In the genomic region with DNA sequence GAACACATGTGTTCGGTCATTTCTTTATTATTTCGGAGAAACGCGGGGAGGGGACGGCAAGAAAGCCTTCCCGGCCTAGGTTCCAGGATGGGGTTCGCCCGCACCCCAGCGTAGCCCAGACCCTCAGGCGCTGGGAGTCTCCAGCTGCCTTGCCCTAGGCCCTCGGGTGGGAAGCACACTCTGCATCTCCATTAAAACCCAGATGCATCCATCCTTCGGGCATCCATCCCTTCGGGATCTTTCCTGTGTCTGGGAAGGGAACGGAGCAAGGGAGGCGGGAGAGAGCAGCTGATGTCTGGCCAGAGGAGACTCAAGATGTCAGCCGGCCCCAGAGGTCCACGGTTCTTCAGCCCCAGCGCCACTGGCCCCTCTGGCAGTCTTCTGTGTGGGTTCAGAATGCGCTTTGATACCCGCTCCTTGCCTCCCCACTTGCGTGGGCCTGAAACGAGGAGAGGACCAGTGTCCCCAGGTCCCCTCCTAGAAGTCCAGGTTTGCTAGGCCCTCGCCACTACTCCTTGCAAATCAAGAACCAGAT, we compare ENCODE assay signal across 9 mouse cellular contexts. TPM values are rescaled to one million over a fixed set of nuclear protein-coding genes. Genes with fewer than 3 reads are reported as not detected.
DNase-seq lines count a peak whose midpoint lies in the region; ATAC-seq and TF ChIP-seq lines count a peak whose summit lies in the region.
"Had no signal": no experiment of that assay in that cellular context is flagged by ENCODE, and none has a peak within 500 bp of the region (broad histone marks: within the 10 kb centered on the region; RNA-seq: fewer than 3 reads in every experiment).

No protein-coding gene starts in this region.

- H3K4me3 ChIP-seq in ES-Bruce4 (ENCODE audit: low read depth, low read length), result peak overlapping the region; percentile 37
- peak overlapping the region; percentile 39 for H3K4me3 ChIP-seq in embryonic facial prominence, embryonic 14.5 days (ENCODE audit: low read depth, low read length)
- H3K4me3 ChIP-seq in limb, embryonic 13.5 days, result peak overlapping the region; percentile 41

- WGBS in embryonic facial prominence, embryonic 14.5 days, result 4% methylated on average over 19 of the region's 23 CpGs
- 8% methylated on average over 23 of the region's 23 CpGs for WGBS in limb, embryonic 13.5 days

- no peak for TF ChIP-seq POLR2A in ES-Bruce4 (IDR thresholded peaks at IDR 0.05; ENCODE audit: insufficient read depth, low read length)

- H3K9ac ChIP-seq in ES-Bruce4 (ENCODE audit: low read depth, poor library complexity, severe bottlenecking), result peak overlapping the region; percentile 51
- peak overlapping the region; percentile 58 for H3K9ac ChIP-seq in embryonic facial prominence, embryonic 14.5 days (ENCODE audit: low read depth, low read length)
- peak overlapping the region; percentile 32; the same call in 1 of the 2 replicates for H3K9ac ChIP-seq in limb, embryonic 13.5 days

- H3K36me3 ChIP-seq in ES-Bruce4 (ENCODE audit: control insufficient read depth, insufficient read depth, low read length, poor library complexity, severe bottlenecking), result no peaks in the 10 kb centered on the region
- no peaks in the 10 kb centered on the region for H3K36me3 ChIP-seq in embryonic facial prominence, embryonic 14.5 days (ENCODE audit: control insufficient read depth, insufficient read depth, low read length)
- no peaks in the 10 kb centered on the region for H3K36me3 ChIP-seq in limb, embryonic 13.5 days

- no peak for TF ChIP-seq EP300 in ES-Bruce4 (IDR thresholded peaks at IDR 0.05; ENCODE audit: insufficient read depth, low read depth, low read length)

- H3K27me3 ChIP-seq in ES-Bruce4 (ENCODE audit: control insufficient read depth, insufficient read depth, low read length, poor library complexity, severe bottlenecking), result peaks cover 7% of the 10 kb centered on the region
- peaks cover 82% of the 10 kb centered on the region for H3K27me3 ChIP-seq in embryonic facial prominence, embryonic 14.5 days (replicated peaks; ENCODE audit: control insufficient read depth, insufficient read depth, low read length)
- H3K27me3 ChIP-seq in limb, embryonic 13.5 days, result peaks cover 96% of the 10 kb centered on the region

- ATAC-seq in embryonic facial prominence, embryonic 14.5 days (ENCODE audit: low read depth), result 0 out of 2 replicates have a peak, but pooled peaks have one; percentile 23
- 0 out of 2 replicates have a peak, but pooled peaks have one; percentile 10 for ATAC-seq in limb, embryonic 13.5 days (ENCODE audit: low FRiP score, low read depth)

- DNase-seq in embryo, embryonic 10 days (ENCODE audit: low spot score), result peak; percentile 52
- DNase-seq in embryo, embryonic 10.5 days (ENCODE audit: low spot score), result no peak
- DNase-seq in embryonic facial prominence, embryonic 14.5 days (ENCODE audit: low spot score), result no peak
- DNase-seq in urinary bladder, adult 2 months (ENCODE audit: low spot score), result no peak
- no peak for DNase-seq in left cerebral cortex, adult 11 months (ENCODE audit: low spot score)
- DNase-seq in urinary bladder, postnatal 36 days (ENCODE audit: low spot score in 2 of 2), result no peak

- no peak for TF ChIP-seq CTCF in ES-Bruce4 (IDR thresholded peaks at IDR 0.05; ENCODE audit: low read depth, low read length)

- peak overlapping the region; percentile 63 for H3K4me2 ChIP-seq in embryonic facial prominence, embryonic 14.5 days (ENCODE audit: low read depth, low read length)
- peak overlapping the region; percentile 65 for H3K4me2 ChIP-seq in limb, embryonic 13.5 days (replicated peaks)

- no peak overlapping the region for H3K27ac ChIP-seq in ES-Bruce4 (ENCODE audit: insufficient read depth, low read length)
- H3K27ac ChIP-seq in embryonic facial prominence, embryonic 14.5 days (replicated peaks; ENCODE audit: low read depth, low read length), result no peak overlapping the region; the same call in 1 of the 2 replicates
- H3K27ac ChIP-seq in limb, embryonic 13.5 days, result no peak overlapping the region

- no peaks in the 10 kb centered on the region for H3K9me3 ChIP-seq in ES-Bruce4 (replicated peaks; ENCODE audit: control insufficient read depth, insufficient read depth, low read length, poor library complexity, severe bottlenecking)
- H3K9me3 ChIP-seq in embryonic facial prominence, embryonic 14.5 days (ENCODE audit: control insufficient read depth, low read length), result no peaks in the 10 kb centered on the region
- H3K9me3 ChIP-seq in limb, embryonic 13.5 days, result no peaks in the 10 kb centered on the region

- H3K4me1 ChIP-seq in ES-Bruce4 (ENCODE audit: control insufficient read depth, insufficient read depth, low read length), result no peaks in the 10 kb centered on the region
- peaks cover 18% of the 10 kb centered on the region for H3K4me1 ChIP-seq in embryonic facial prominence, embryonic 14.5 days (ENCODE audit: control insufficient read depth, insufficient read depth, low read length)
- peaks cover 20% of the 10 kb centered on the region for H3K4me1 ChIP-seq in limb, embryonic 13.5 days

RNA-seq across cellular contexts. Expression of a gene that starts 2.3 kb away (rescaled TPM):
- polyA plus RNA-seq in ES-Bruce4 (2011; ENCODE audit: insufficient read depth, insufficient read length, low read depth, missing spikeins), result not detected in 2 replicates
- 3.0 and 3.8 TPM in 2 replicates for polyA plus RNA-seq in embryonic facial prominence, embryonic 14.5 days (2014; fragmentation: Nextera tagmentation; extraction: Ambion mirVana)
- 0.04 and 0.18 TPM in 2 replicates for polyA plus RNA-seq in limb, embryonic 13.5 days (2015; fragmentation: Nextera tagmentation; extraction: Ambion mirVana)
- polyA plus RNA-seq in urinary bladder, adult 2 months (2012; rRNA removed), result not detected in 2 replicates
- polyA plus RNA-seq: liver, embryonic 16.5 days had no signal
